Mouse (Mus musculus) activated CD4-positive, CD25-positive, alpha-beta regulatory T cell, adult 4 months (primary cell): ENCODE results near the gene Crybb3. TPM values are rescaled to one million over a fixed set of nuclear protein-coding genes. Genes with fewer than 3 reads are reported as not detected.
"Not testable (repeated sequence)": the region's sequence is repeated elsewhere in the genome, so short reads cannot be mapped to it uniquely, and the experiment has no call there.

Experiments
- ATAC-seq: one replicate; pipeline ENCODE4 v1.8.0; 2017
- polyA plus RNA-seq, 2 experiments: library from polyadenylated mRNA; unstranded; fragments of 100-300 nt; shearing (Covaris generic); gene quantifications; one replicate each; pipeline ENCODE4 v1.2.1; 2017

The Crybb3 gene
- polyA plus RNA-seq = not detected

DNA sequence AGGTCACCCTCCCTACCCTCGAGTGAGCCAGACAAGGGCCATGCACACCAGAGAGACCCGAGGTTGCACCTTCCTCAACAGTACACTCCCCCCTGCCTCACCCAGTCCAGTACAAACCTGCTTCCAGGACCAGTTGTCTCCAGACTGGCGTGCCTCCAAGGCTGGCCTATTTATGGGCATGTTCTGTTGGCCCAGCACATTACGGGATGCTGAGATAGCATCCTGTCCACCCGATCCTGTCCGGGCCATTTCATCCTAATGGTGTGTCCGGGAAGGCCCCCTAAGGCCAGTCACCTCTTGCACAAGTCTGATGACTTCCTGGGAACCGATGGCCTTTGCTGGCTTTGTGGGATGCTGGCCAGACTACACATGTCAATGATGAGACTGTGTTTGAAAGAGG, at the start of gene Crybb3:
TSS of gene Crybb3 (minus strand) at position 146 of the 400 bp plus-strand sequence.
- no peak for ATAC-seq

DNA sequence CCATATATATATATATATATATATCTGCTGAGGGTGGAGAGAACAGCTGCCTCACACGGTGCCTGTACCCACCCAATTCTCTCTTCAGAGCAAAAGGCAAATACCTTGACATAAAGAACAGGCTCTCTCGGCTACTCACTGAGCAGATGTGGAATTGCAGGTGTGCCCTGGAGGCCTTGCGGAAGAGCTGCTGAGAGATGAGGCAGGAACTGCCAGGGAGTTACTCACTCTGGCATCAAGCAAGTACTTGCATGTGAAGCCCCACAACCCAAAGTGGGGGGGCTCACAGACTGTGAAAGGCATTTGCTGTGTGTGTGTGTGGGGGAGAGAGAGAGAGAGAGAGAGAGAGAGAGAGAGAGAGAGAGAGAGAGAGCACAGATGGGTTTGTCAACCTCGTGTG, 47.0 kb upstream of the Crybb3 start:
- no peak for ATAC-seq

DNA sequence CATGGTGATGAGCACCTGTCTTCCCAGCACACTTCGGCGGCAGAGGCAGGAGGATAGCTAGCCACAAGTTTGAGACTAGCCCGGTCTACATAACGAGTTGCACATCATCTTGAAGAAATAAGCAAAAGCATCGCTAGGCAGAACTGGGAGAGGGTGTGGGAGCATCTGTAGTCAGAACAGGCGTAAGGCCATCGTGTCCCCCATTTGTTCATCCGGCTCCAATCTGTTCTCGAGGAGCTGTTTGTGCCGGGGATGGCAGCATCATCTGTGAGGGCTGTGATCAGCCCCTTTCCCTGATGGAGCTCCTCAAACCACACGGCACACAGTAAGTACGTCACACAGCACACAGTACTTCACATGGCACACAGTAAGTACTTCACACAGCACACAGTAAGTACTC, 45.1 kb upstream of the Crybb3 start:
- no peak for ATAC-seq

DNA sequence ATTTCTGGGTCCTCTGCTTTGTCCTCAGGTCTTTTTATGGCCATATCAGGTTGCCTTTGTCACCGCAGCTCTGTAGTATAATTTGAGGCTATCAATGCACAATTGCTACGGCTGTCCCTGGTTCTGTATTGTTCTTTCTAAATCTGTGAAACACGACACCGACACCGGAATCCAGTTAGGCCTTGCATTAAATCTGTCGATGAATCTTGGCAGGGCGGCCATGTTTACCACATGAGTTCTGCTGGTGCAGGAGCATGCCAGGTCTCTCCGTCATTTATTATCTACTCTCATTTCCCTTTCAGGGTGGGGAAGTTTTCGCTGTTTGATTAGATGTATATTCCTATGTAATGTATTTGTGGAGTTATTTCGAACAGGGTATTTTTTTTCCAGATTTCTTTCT, 42.3 kb upstream of the Crybb3 start:
- ATAC-seq = no peak

DNA sequence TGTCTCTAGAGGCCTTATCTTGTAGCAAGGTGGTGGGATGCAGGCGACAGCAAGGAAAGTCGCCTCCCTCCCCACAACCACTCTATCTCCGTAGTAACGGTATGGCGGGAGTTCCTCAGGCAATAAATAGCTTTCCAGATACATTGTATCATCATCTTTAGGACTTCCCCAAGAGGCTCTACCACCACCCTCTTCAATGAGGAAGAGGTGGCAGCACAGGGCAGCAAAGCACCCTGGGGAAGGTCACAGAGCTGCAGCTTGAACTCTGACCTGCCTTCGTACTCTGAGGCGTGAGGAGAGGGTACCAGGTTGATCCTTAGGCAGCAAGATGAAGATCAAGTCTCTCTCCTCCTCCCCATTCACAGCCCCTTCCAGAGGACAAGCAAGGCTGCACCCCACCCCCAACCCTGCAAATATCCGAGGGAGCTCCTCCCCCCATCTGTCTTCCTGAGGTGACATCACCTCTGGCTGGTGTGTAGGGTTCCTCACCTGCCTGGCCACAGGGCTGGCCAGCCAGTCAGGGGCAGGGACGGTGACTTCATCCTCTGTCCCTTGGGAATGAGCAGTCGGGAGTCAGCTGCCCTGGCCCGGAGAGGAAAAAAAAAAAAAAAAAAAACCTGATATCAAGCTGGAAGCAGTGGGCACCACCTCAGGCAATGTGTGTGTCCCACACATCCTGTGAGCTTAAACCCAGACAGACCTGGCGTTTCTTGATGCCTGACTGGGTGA, 41.1 kb upstream of the Crybb3 start:
- ATAC-seq = no peak

DNA sequence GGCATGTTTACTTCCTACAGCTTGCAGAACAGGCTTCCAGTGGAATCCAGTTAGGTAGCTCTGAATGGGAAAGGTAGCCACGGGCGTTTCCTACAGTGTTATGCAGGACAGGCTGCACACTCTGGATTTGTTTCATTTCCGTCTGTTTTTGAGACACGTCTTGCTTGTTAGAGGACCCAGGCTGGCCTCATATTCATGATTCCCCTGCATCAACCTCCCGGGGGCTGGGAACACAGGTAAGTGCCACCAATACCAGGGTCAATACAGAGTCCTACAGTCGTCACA, 40.1 kb upstream of the Crybb3 start:
- no peak for ATAC-seq

DNA sequence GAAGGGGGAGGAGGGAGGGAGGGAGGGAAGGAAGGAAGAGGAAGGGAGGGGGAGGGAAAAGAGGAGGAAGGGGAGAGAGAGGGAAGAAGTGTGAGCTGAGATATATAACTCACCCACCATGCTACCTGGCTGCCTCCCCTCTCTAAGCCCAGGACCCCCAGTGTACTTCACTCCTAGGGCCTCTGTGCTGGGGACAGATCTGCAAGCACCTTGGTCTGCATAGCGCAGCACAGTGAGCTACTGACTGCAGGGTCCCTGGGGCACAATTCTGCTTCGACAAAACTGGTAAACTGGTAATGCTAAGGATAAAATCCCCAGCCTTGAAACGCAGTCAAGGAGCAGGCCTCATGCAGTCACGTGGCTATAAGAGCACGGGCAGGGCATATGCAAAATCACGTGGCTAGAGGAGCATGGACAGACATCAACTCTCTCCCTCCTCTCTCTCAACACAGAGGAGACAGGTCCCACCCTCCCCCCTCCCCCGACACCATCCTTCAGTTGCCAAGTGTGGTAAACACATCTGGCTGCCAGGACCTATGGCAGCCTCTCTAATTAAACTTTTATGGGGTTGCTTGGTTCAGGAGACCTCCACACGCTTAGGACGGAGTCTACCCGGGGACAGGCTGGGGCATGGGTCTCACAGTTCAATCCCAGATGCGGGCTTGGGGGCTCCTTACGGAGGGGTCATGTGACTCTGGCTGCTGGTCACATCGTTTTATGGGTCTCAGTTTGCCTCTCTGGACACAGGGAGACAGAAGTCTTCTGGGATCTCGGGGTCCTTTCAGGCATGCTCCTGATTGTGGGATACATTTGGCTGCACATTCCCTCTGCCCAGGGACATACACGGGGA, 39.6 kb upstream of the Crybb3 start:
- ATAC-seq = no peak

DNA sequence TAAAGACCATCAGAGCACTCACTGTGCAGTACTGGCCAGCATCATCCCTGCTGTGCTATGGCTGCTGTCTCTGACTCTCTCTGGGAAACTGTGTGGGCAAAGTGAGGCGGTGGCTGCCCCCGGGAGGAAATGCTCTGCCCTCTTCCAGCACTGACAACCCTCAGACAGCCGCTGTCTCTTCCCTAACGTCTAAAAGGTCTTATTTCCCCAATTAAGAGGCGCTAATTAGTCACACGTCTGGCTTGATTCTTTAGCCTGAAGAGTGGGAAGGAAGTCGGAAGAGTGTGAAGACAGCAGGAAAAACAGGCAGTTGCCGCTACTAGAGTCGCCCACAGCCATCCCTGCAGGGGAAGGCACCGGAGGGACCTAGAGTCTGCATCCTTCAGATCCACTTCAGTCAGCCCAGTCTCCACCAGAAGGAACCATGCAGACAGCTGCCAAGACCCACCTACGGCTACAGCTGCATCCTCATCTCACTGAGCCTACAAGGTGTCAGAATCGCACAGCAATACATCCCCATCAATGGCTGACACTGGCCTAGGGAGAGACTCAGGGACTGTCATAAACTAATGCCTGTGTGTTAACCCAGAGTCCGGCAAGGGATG, 38.6 kb upstream of the Crybb3 start:
- no peak for ATAC-seq

DNA sequence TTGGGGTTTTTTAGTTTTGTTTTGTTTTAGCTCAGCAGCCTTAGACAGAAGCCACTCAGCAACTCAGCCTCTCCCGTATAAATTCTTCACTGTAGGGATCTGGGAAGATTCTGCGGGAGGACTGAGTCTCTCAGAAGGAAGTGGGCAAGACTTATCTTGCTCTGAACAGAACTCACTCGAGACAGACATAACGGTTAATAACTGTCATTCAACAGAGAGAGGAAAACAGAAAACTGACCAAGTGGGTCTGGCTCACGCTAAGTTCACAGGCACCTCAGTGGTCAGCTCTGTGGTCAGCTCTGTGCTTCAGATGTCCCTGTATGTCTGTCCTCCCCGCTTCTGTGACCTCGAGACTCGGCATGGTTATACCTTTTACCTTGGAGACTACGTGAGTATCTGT, 37.9 kb upstream of the Crybb3 start:
- no peak for ATAC-seq

DNA sequence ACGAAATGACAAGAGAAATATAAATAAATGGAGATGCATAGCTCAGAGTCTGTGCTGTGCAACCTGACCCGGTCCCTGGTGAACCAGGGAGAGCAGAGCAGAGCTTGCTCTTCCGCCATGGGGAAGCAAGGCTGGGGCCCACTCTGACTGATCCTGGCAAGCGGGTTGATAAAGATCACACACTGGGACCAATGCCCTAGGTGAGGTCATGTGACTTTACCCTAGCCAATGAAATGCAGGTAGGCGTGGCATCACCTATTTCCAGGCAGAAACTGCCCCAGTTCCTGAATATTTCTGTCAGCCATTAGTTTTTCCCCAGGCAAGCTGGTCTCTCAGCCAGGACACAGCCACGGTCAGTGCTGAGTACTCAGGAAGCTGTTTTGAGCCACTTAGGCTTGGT, 37.3 kb upstream of the Crybb3 start:
- ATAC-seq = no peak

DNA sequence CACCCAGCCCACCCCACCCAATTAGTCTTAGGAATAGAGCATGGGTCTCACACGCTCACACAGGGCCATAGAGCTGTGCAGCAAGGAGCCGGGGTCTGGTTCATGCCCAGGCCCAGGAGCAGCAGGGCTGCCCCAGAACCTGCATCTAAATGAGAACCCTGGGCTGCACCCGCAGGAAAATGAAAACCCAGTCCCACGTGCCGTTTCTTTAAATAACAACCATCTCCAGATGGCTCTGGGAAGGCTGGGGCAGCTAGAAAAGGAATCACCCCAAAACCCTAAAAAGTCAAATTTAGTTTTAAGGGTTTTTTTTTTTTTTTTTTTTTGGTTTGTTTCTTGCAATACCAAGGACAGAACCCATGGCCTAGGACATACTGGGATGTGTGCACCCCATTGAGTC, 36.0 kb upstream of the Crybb3 start:
- ATAC-seq = no peak

DNA sequence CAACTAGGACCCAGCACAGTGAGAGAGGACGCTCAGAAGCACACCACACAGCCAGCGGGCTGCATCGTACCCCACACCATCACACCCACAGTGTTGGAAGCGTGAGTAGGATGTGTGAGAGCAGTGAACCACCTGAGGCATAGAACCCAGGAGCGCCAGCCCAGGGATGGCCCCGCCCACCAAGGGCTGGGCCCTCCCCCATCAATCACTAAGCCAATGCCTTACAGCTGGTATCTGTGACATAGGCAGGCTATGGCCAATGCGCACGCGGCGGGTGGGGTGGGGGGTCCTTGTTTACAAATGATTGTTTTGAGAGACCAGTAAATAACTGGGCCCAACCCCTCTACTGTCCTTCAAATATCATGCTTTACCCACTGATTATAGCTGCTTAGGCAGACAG, 34.5 kb upstream of the Crybb3 start:
- ATAC-seq = no peak

DNA sequence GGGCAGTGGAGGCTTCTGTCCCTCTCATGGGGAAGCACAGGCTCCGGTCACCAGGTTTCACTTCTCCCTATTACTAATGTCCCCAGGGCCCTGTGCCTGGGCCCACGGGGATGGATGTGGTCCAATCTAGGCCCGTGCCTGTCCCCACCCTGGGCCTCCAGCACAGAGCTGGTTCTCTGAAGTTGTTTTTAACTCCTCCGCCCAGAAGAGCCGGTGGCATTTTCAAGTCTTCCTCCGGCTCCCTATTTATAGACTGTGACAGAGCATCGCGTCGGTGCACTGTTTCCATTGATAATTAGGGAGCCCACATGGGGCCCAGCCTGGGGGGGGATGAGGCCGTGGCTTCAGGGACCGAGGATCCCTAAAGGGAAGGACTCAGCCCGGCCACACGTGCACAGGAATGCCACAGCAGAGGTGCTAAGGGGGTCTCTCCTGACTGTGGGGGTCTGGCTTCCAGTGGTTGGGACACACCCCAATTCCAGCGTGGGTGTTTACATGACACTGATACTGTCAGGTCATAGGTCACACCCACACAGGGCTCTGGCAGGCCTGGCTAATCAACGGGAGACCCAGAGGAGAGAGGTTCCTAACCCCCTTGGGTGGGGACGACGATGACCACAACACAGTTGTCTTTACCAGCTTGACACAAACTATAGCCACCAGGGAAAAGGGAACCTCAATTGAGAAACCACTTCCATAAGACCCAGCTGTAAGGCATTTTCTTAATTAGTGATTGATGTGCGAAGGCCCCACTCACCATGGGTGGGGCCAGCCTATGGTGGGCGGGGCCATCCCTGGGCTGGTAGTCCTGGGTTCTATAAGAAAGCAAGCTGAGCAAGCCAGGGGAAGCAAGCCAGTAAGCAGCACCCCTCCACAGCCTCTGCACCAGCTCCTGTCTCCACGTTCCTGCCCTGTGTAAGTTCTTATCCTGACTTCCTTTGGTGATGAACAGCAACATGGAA, 33.2 kb upstream of the Crybb3 start:
- ATAC-seq = peak; percentile 32

DNA sequence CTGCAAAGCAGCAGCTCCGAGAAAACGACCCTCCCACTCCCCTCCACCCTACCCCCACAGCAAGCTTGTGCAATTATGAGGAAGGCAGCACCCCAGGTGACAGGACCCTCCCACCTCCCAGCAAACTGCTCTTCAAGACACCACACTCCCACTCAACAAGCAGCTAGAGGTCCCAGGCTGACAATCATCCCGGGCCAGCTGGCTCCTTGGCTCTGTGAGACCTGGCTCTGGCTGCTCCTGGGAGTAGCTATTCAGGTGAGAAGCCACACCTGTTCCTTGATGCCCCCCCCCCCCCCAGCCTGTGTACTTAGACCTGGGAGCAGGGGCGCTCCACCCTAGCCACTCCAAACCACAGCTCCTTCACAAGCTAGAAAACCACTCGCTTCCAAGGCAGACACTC, 31.7 kb upstream of the Crybb3 start:
- no peak for ATAC-seq

DNA sequence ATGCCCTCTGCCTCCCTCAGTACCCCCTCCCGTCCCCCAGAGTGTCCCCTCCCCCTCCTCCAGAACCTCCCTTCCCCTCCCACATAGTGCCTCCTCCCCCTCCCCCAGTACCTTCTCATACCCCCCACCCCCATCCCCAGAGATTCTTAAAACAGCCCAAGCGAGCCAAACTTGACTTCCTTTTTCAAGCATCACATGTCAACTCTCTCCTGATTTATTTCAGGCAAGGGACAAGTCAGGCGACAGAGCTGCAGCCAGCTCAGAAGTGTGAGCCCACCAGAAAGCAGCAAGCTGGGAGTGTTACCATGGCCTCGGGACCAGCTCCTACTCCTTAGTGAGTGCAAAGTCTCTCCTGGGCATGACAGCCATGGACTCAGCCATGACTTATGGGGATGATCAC, 30.0 kb upstream of the Crybb3 start:
- ATAC-seq = no peak

DNA sequence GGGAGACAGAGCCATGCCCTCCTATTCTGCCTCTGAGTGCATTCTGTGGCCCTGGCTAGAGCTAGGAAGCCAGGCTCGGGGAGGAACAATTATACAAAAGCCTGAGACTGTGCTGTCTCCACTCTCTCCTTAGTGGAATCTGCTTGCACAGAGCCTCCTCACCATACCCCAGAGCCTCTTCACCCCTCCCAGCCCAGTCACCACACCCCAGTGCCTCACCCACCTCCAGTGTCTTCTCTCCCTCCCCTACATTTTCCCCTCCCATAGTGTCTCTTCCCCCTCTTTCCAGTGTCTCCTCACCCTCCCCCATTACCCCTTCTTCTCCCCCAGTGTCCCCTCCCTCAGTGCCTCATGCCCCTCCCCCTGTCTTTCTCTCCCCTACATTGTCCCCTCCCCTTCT, 29.5 kb upstream of the Crybb3 start:
- no peak for ATAC-seq

DNA sequence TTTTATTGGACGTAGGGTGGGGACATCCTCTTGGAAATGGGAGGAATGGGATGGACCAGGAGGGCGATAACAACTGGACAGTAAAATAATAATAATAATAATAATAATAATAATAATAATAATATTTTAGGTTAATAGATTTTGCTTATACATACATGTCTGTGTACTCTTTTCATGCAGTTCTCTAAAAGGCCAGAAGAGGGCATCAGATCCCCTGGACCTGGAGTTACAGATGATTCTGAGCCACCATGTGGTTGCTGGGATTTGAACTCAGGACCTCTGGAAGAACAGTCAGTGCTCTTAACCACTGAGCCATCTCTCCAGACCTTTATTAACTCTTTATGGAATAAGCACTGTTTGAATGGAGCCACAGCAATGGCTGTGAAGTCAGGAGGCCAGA, 28.3 kb upstream of the Crybb3 start:
- ATAC-seq = not testable (repeated sequence)

DNA sequence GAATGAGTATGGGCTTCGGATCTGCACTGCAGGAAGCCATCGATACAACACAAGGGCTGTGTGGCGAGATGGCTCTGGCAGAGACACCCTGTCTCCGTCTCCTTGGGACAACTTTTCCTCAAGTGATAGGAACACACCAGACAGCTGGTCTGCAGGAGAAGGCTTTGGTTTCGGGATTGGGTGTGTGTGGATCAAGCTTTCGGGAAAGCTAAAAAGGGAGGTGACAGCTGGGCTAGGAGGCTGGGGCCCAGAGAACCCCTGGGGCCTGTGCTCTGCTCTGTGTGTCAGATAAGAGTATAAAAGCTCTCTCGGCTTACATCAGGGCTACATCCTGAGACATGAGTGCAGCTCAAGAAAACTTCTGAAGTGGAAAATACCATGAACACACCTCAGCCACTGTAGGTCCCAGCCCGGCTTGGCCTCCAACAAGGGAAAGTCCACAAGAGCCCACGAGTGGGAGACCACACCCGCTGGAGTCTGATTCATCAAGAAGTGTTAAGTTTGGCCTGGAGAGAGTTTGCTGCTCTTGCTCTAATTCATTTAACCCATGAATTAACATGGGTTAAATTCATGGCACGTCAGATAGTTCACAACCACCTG, 26.9 kb upstream of the Crybb3 start:
- ATAC-seq = no peak

DNA sequence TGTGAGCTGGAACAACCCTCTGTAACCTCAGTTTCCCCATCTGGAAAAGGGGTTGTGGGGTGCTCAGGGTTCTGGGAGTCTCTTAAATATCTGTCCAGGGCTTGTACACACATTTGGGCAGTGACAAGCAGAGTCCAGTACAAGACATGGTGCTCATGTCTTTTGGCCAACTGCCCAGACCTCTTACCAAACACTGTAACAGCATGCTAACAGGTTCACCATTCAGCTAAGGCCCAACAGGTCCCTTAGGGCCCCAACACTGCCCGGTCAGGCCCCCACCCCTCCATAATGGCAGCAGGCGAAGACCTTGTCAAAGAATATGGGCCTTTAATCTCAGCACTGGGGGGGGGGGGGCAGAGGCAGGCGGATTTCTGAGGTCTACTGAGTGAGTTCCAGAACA, 26.3 kb upstream of the Crybb3 start:
- no peak for ATAC-seq

DNA sequence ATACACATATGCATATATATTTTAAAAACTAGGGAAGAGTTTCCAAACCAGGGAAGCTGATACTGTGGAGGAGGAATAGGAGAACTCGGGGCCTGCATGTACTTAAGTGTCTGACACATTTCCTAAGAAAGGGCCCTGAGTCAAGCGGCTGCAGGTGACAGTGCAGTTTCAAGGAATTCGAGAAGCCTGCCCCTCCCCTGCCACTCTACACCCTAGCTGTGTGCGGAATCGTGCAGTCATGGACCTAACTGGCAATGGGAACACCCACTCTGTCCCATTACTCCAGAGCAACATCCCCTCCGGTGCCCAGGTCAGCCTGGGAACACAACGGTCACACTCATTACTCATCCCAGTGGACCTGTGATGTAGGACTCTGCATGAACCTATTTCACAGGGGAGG, 25.2 kb upstream of the Crybb3 start:
- no peak for ATAC-seq

DNA sequence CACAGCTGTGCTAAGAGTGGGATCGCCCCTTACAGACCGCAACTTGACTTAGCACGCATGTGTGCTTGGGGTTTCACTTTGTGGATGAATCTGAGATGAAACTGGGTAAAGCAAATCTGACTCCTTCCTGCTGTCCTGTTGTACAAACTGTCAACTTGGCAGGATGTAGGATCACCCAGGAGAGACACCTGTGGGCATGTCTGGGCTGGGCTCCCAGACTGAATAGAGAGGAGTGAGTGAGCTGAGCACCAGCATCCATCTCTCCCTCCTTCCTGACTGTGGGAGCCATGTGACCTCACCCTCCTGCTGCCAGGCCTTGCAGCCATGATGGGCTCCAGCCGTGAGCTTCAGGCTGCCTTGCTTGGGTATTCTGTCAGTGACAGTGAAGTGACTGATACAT, 24.1 kb upstream of the Crybb3 start:
- no peak for ATAC-seq

DNA sequence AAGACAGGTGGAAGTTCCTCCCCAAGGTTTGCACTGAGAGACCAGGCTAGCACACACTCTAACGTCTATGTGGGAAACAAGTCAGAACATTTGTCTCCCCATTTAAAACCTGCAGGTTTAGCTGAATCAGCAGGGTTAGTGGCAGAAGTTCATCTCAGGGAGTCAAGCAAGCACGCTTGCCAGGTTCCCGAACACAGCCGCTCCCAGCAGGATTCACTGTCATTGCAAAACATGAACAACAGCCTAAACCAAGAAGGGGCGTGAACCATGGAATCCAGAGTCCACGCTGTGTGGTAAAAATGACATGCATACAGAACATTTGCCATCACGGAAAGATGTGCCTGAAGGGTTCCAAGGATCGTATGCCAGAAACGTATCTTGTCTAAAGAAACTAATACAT, 23.7 kb upstream of the Crybb3 start:
- no peak for ATAC-seq

DNA sequence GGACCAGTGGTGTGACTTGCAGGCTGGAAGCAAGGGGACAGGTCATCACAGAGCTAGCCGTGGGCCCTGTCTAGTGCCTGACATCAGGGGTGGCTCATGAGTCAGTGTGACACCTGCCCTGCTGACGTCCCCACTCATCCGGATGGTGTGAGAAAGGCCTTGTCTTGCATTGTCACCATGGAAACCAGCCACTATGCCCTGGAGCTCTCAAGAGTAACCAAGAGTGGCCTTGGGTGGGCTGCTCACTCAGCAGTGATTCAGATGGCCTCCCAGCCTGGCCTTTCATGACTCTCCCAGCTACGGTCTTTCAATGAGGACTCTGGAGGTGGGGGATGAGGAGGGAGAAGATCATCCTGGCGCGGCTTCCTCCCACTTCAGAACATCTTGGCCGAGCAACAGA, 21.1 kb upstream of the Crybb3 start:
- no peak for ATAC-seq
